Mouse (Mus musculus): ENCODE data around the gene Calhm6.

The Calhm6 gene

GRCm38 (mm10) chr10:34110863-34111465, 16.8 kb downstream of the Calhm6 start:
- DNase-seq (ENCODE audit: low spot score), result no peak

- DNase-seq (ENCODE audit: low spot score), result peak; percentile 8
Observed at GRCm38 (mm10) chr10:34096418-34096883, 31.3 kb downstream of the Calhm6 start, which contains the start of gene Calhm5. Gene Calhm5 (minus strand): TSS chr10:34096519.

GRCm38 (mm10) chr10:34095964-34096363, 31.8 kb downstream of the Calhm6 start:
- no peak for DNase-seq (ENCODE audit: low spot score)

- DNase-seq (ENCODE audit: low spot score), result no peak
Observed at GRCm38 (mm10) chr10:34095147-34095546, 32.6 kb downstream of the Calhm6 start.

- no peak for DNase-seq (ENCODE audit: low spot score)
Observed at GRCm38 (mm10) chr10:34091888-34092287, 35.9 kb downstream of the Calhm6 start.

- DNase-seq (ENCODE audit: low spot score), result no peak
Observed at GRCm38 (mm10) chr10:34090481-34090880, 37.3 kb downstream of the Calhm6 start.

GRCm38 (mm10) chr10:34089517-34089916, 38.3 kb downstream of the Calhm6 start:
- no peak for DNase-seq (ENCODE audit: low spot score)

- DNase-seq (ENCODE audit: low spot score), result no peak
Observed at GRCm38 (mm10) chr10:34088515-34088914, 39.3 kb downstream of the Calhm6 start.

GRCm38 (mm10) chr10:34086514-34086913, 41.3 kb downstream of the Calhm6 start:
- DNase-seq (ENCODE audit: low spot score), result no peak
